Mouse (Mus musculus): ENCODE results near the gene Flvcr1. TPM values are rescaled to one million over a fixed set of nuclear protein-coding genes. Genes with fewer than 3 reads are reported as not detected.
"Not testable (repeated sequence)": the region's sequence is repeated elsewhere in the genome, so short reads cannot be mapped to it uniquely, and the experiment has no call there.

Gene Flvcr1
- total and polyA plus RNA-seq, 3 experiments = 37.5 to 86.8 (median 47.9) TPM

DNA sequence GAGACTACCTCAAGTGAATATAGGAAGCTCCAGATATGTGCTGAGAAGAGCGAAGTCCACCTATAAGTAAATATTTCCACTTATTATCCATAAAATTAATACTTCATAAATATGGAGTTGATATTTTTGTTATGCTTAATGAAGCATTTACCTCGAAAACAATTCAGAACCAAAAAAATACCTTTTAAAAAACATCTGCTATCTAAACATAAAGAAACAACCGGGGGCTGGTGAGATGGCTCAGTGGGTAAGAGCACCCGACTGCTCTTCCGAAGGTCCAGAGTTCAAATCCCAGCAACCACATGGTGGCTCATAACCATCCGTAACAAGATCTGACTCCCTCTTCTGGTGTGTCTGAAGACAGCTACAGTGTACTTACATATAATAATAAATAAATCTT, 2.2 kb downstream of the Flvcr1 start:
- H3K27ac ChIP-seq (ENCODE audit: insufficient read depth, low read depth); in situ Hi-C loops (cut with MboI; ENCODE audit: low pct_ligation_motif_present, low pct_unique_long_range_greater_than_20kb, low sequenced_read_pairs); dilution Hi-C loops (cut with MboI; ENCODE audit: extremely low pct_ligation_motif_present, extremely low pct_unique_long_range_greater_than_20kb, low sequenced_read_pairs); H3K9me3 ChIP-seq (replicated peaks; ENCODE audit: low read length); DNase-seq (ENCODE audit: extremely low read depth); H3K27me3 ChIP-seq (replicated peaks): not testable (repeated sequence)
- peak; percentile 91 for TF ChIP-seq TBP (conservative IDR thresholded peaks at IDR 0.05; ENCODE audit: low read depth, low read length)
- H3K36me3 ChIP-seq (replicated peaks in 1 of 2; ENCODE audit: control insufficient read depth in 1 of 2, insufficient read depth in 1 of 2, low read length in 1 of 2) = peaks cover 7 to 16% of the 10 kb centered on the region in 2 experiments
- peaks cover 0 to 28% of the 10 kb centered on the region in 2 experiments; a peak in 3 of 4 replicates for H3K4me1 ChIP-seq (ENCODE audit: control insufficient read depth in 1 of 2, insufficient read depth in 2 of 2)
- peak overlapping the region; percentile 14; the same call in 1 of the 2 replicates for H3K9ac ChIP-seq (ENCODE audit: insufficient read depth, low read depth)
- H3K4me3 ChIP-seq (replicated peaks in 1 of 3; ENCODE audit: low read depth in 2 of 3, low read length in 2 of 3, poor library complexity in 1 of 3) = peak overlapping the region in 2 of 3 experiments; percentile 54 to 70
- peaks cover 19% of the 10 kb centered on the region for H3K79me2 ChIP-seq (replicated peaks; ENCODE audit: control insufficient read depth, extremely low read depth, insufficient read depth, poor library complexity, severe bottlenecking)
- peak overlapping the region; percentile 24; the same call in 1 of the 2 replicates for H3K4me2 ChIP-seq (ENCODE audit: insufficient read depth, low read depth, poor library complexity, severe bottlenecking)

- no peak overlapping the region for H3K27ac ChIP-seq (ENCODE audit: insufficient read depth, low read depth)
- TF ChIP-seq JUN (IDR thresholded peaks at IDR 0.05; ENCODE audit: insufficient read depth, low read depth, low read length) = no peak
- TF ChIP-seq RAD21 (IDR thresholded peaks at IDR 0.05; ENCODE audit: low read depth, low read length) = no peak
- no peak for TF ChIP-seq NELFE (IDR thresholded peaks at IDR 0.05; ENCODE audit: low read depth, low read length)
- no peak for TF ChIP-seq USF1 (IDR thresholded peaks at IDR 0.05; ENCODE audit: low read depth, low read length)
- no peak for TF ChIP-seq MAFK (IDR thresholded peaks at IDR 0.05; ENCODE audit: insufficient replicate concordance, low read length)
- no peak for TF ChIP-seq HCFC1 (IDR thresholded peaks at IDR 0.05; ENCODE audit: low read depth, low read length)
- no peak for TF ChIP-seq SMC3 (IDR thresholded peaks at IDR 0.05; ENCODE audit: low read depth, low read length)
- TF ChIP-seq MXI1 (IDR thresholded peaks at IDR 0.05; ENCODE audit: low read depth, low read length) = no peak
- TF ChIP-seq MYC (IDR thresholded peaks at IDR 0.05; ENCODE audit: low read depth, low read length) = no peak
- TF ChIP-seq RCOR1 (conservative IDR thresholded peaks at IDR 0.05; ENCODE audit: low read depth, low read length) = no peak
- TF ChIP-seq ZMIZ1 (IDR thresholded peaks at IDR 0.05; ENCODE audit: low read depth, low read length) = no peak
- dilution Hi-C loops (cut with MboI; ENCODE audit: extremely low pct_ligation_motif_present, extremely low pct_unique_long_range_greater_than_20kb, low sequenced_read_pairs) (no loop called here), in situ Hi-C loops (cut with MboI; ENCODE audit: low pct_ligation_motif_present, low pct_unique_long_range_greater_than_20kb, low sequenced_read_pairs) (no loop called here)
- H3K9me3 ChIP-seq (replicated peaks; ENCODE audit: low read length) = no peaks in the 10 kb centered on the region
- peaks cover 19% of the 10 kb centered on the region for H3K79me2 ChIP-seq (replicated peaks; ENCODE audit: control insufficient read depth, extremely low read depth, insufficient read depth, poor library complexity, severe bottlenecking)
- H3K4me3 ChIP-seq (replicated peaks in 1 of 3; ENCODE audit: low read depth in 2 of 3, low read length in 2 of 3, poor library complexity in 1 of 3) = peak overlapping the region in 1 of 3 experiments; percentile 54
- H3K4me1 ChIP-seq (ENCODE audit: control insufficient read depth in 1 of 2, insufficient read depth in 2 of 2) = peaks cover 0 to 33% of the 10 kb centered on the region in 2 experiments; a peak in 3 of 4 replicates
- no peaks in the 10 kb centered on the region for H3K27me3 ChIP-seq (replicated peaks)
- no peak for DNase-seq (ENCODE audit: extremely low read depth)
- H3K36me3 ChIP-seq (replicated peaks in 1 of 2; ENCODE audit: control insufficient read depth in 1 of 2, insufficient read depth in 1 of 2, low read length in 1 of 2) = peaks cover 7 to 20% of the 10 kb centered on the region in 2 experiments
- H3K9ac ChIP-seq (ENCODE audit: insufficient read depth, low read depth) = no peak overlapping the region
- H3K4me2 ChIP-seq (ENCODE audit: insufficient read depth, low read depth, poor library complexity, severe bottlenecking) = no peak overlapping the region
These were observed 2.8 kb downstream of the Flvcr1 start for GRCm38 (mm10) chr1:191023140-191023539.

DNA sequence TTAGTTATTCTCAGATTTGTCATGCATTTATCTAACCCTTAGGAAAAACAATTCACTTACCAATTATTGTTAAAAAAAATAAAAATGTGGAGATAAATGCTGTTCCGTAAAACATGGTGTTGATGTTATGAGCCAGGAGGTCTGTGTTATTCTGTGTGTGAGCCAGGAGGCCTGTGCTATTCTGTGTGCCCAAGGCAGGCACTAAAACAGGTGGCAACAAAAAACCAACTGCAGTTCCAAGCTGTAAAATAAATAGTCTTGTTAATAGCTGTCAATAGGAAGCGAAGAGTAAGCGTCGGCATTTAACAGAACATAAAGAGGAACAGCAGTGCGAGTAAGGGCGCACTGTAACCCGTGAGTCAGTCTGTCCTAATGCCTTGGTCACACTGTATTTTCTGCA, 4.9 kb downstream of the Flvcr1 start:
- Histone ChIP-seq H3K36me3 (replicated peaks in 1 of 2; ENCODE audit: control insufficient read depth in 1 of 2, insufficient read depth in 1 of 2, low read length in 1 of 2) (peaks cover 13 to 32% of the 10 kb centered on the region in 2 experiments), H3K79me2 (replicated peaks; ENCODE audit: control insufficient read depth, extremely low read depth, insufficient read depth, poor library complexity, severe bottlenecking) (peaks cover 19% of the 10 kb centered on the region), H3K27me3 (replicated peaks) (no peaks in the 10 kb centered on the region), H3K9ac (ENCODE audit: insufficient read depth, low read depth) (peak overlapping the region; percentile 37), H3K9me3 (replicated peaks; ENCODE audit: low read length) (no peaks in the 10 kb centered on the region), H3K4me2 (ENCODE audit: insufficient read depth, low read depth, poor library complexity, severe bottlenecking) (peak overlapping the region; percentile 69), H3K4me1 (ENCODE audit: control insufficient read depth in 1 of 2, insufficient read depth in 2 of 2) (peaks cover 5 to 46% of the 10 kb centered on the region in 2 experiments), H3K4me3 (replicated peaks in 1 of 3; ENCODE audit: low read depth in 2 of 3, low read length in 2 of 3, poor library complexity in 1 of 3) (peak overlapping the region in 1 of 3 experiments; percentile 7), H3K27ac (ENCODE audit: insufficient read depth, low read depth) (peak overlapping the region; percentile 95)
- DNase-seq (ENCODE audit: extremely low read depth) = no peak
- dilution Hi-C loops (cut with MboI; ENCODE audit: extremely low pct_ligation_motif_present, extremely low pct_unique_long_range_greater_than_20kb, low sequenced_read_pairs) = no loop called here
- in situ Hi-C loops (cut with MboI; ENCODE audit: low pct_ligation_motif_present, low pct_unique_long_range_greater_than_20kb, low sequenced_read_pairs) = no loop called here
- TF ChIP-seq BHLHE40 (IDR thresholded peaks at IDR 0.05; ENCODE audit: low read depth, low read length) = 0 out of 2 replicates have a peak, but pooled peaks have one; percentile 22
- TF ChIP-seq KAT2A (IDR thresholded peaks at IDR 0.05; ENCODE audit: insufficient replicate concordance, low read length) = no peak
